10 mouse cellular contexts compared by ENCODE assay signal in the genomic region with DNA sequence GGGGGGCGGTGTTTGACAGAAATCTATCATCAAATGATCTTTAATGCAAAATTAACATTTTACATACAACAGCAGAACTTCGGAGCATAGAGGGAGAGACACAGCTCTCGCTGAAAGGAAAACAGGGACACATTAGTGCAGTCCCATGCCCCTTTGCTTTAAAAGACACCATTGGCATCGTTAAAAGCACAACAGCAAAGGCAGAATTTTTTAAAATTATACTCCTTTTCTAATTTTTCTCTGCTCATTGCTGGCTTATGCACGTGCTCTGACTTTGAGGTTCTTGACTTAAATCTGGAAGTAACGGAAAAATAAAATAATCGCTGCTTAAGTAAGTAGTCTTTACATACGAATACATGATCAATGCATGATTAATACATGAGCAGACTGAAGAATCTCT.
DNase-seq lines count a peak whose midpoint lies in the region; ATAC-seq and TF ChIP-seq lines count a peak whose summit lies in the region.
"Had no signal": no experiment of that assay in that cellular context is flagged by ENCODE, and none has a peak within 500 bp of the region (broad histone marks: within the 10 kb centered on the region; RNA-seq: fewer than 3 reads in every experiment).

No protein-coding gene starts in this region.

- 50% methylated on average over 8 of the region's 8 CpGs for WGBS in heart, embryonic 11.5 days (ENCODE audit: insufficient replicate concordance)
- WGBS in hindbrain, embryonic 12.5 days, result 30% methylated on average over 8 of the region's 8 CpGs
- 47% methylated on average over 8 of the region's 8 CpGs for WGBS in liver, postnatal 0 days (ENCODE audit: insufficient replicate concordance)

- DNase-seq in heart, postnatal 14 days, result no peak
- no peak for DNase-seq in liver, postnatal 0 days
- no peak for DNase-seq in layer of hippocampus, postnatal 10 days (ENCODE audit: low spot score in 2 of 2)
- no peak for DNase-seq in cerebellum, adult 8-10 months
- no peak for DNase-seq in layer of hippocampus, adult 11-12 months (ENCODE audit: low spot score)
- DNase-seq: kidney, adult 11 months had no signal

- peak overlapping the region; percentile 22 for H3K4me3 ChIP-seq in heart, embryonic 11.5 days (ENCODE audit: low read depth, low read length)
- H3K4me3 ChIP-seq in brown adipose tissue, adult 24 weeks (ENCODE audit: insufficient read depth, low read depth, low read length), result peak overlapping the region; percentile 45
- H3K4me3 ChIP-seq in hindbrain, embryonic 12.5 days, result peak overlapping the region; percentile 3; the same call in 1 of the 2 replicates
- no peak overlapping the region for H3K4me3 ChIP-seq in liver, postnatal 0 days (ENCODE audit: low read depth, low read length)
- H3K4me3 ChIP-seq: liver, embryonic 15.5 days had no signal

- H3K36me3 ChIP-seq in heart, embryonic 11.5 days (ENCODE audit: control insufficient read depth, insufficient read depth, low read length), result no peaks in the 10 kb centered on the region
- H3K36me3 ChIP-seq in hindbrain, embryonic 12.5 days, result no peaks in the 10 kb centered on the region
- no peaks in the 10 kb centered on the region for H3K36me3 ChIP-seq in liver, postnatal 0 days (replicated peaks; ENCODE audit: insufficient read depth, low read length)
- H3K36me3 ChIP-seq: liver, embryonic 15.5 days had no signal

- no peaks in the 10 kb centered on the region for H3K9me3 ChIP-seq in heart, embryonic 11.5 days (replicated peaks; ENCODE audit: control insufficient read depth, low read length)
- H3K9me3 ChIP-seq in hindbrain, embryonic 12.5 days (replicated peaks), result no peaks in the 10 kb centered on the region
- H3K9me3 ChIP-seq in liver, postnatal 0 days (ENCODE audit: low read length), result no peaks in the 10 kb centered on the region
- H3K9me3 ChIP-seq: liver, embryonic 15.5 days had no signal

- H3K4me1 ChIP-seq in heart, embryonic 11.5 days (ENCODE audit: control insufficient read depth, insufficient read depth, low read length), result peaks cover 9% of the 10 kb centered on the region; the same call in 1 of the 2 replicates
- no peaks in the 10 kb centered on the region for H3K4me1 ChIP-seq in brown adipose tissue, adult 24 weeks (ENCODE audit: control insufficient read depth, insufficient read depth, insufficient read length, low read length)
- peaks cover 17% of the 10 kb centered on the region for H3K4me1 ChIP-seq in hindbrain, embryonic 12.5 days
- H3K4me1 ChIP-seq in liver, postnatal 0 days (ENCODE audit: insufficient read depth), result no peaks in the 10 kb centered on the region
- H3K4me1 ChIP-seq: liver, embryonic 15.5 days had no signal

- H3K27me3 ChIP-seq in heart, embryonic 11.5 days (ENCODE audit: control insufficient read depth, insufficient read depth, low read length), result no peaks in the 10 kb centered on the region
- H3K27me3 ChIP-seq in hindbrain, embryonic 12.5 days, result peaks cover 19% of the 10 kb centered on the region
- H3K27me3 ChIP-seq in liver, postnatal 0 days (ENCODE audit: insufficient read depth, low read length), result peaks cover 21% of the 10 kb centered on the region; the same call in 1 of the 2 replicates

- intact Hi-C loops in heart, postnatal 14 days (cut with DNase I), result no loop called here

- TF ChIP-seq EP300 in liver, postnatal 0 days (IDR thresholded peaks at IDR 0.05; ENCODE audit: low read depth), result no peak

- H3K9ac ChIP-seq in heart, embryonic 11.5 days (ENCODE audit: low read depth, low read length), result 0 out of 2 replicates have a peak overlapping the region, but pooled peaks have one; percentile 4
- H3K9ac ChIP-seq in hindbrain, embryonic 12.5 days, result no peak overlapping the region; the same call in 1 of the 2 replicates
- no peak overlapping the region for H3K9ac ChIP-seq in liver, postnatal 0 days (replicated peaks)
- H3K9ac ChIP-seq: liver, embryonic 15.5 days had no signal

- H3K27ac ChIP-seq in heart, embryonic 11.5 days (ENCODE audit: low read depth, low read length), result no peak overlapping the region
- H3K27ac ChIP-seq in brown adipose tissue, adult 24 weeks (replicated peaks; ENCODE audit: low read depth, low read length), result no peak overlapping the region
- H3K27ac ChIP-seq in hindbrain, embryonic 12.5 days, result no peak overlapping the region
- H3K27ac ChIP-seq in liver, postnatal 0 days (ENCODE audit: low read depth), result no peak overlapping the region
- H3K27ac ChIP-seq: liver, embryonic 15.5 days had no signal

- TF ChIP-seq CTCF in liver, postnatal 0 days (IDR thresholded peaks at IDR 0.05; ENCODE audit: low read depth), result no peak

- peak overlapping the region; percentile 68 for H3K4me2 ChIP-seq in heart, embryonic 11.5 days
- peak overlapping the region; percentile 43 for H3K4me2 ChIP-seq in hindbrain, embryonic 12.5 days (replicated peaks)
- 0 out of 2 replicates have a peak overlapping the region, but pooled peaks have one; percentile 38 for H3K4me2 ChIP-seq in liver, postnatal 0 days (ENCODE audit: low read depth, low read length)
- H3K4me2 ChIP-seq: liver, embryonic 15.5 days had no signal

- ATAC-seq in heart, embryonic 11.5 days (replicated peaks; ENCODE audit: insufficient number of reproducible peaks, low FRiP score, low TSS enrichment), result no peak
- no peak for ATAC-seq in hindbrain, embryonic 12.5 days (ENCODE audit: low FRiP score)
- ATAC-seq in liver, postnatal 0 days, result no peak
